Mouse (Mus musculus) forebrain, postnatal 0 days (tissue): ENCODE results near the gene Mrpl2. TPM values are rescaled to one million over a fixed set of nuclear protein-coding genes. Genes with fewer than 3 reads are reported as not detected.

Source experiments
- ATAC-seq: fragments of 200-750 bp; cut with Nextera tagmentation; 2 replicates; pipeline ENCODE4 v1.8.0; 2017; ENCODE audit warnings: mild to moderate bottlenecking, moderate library complexity
- DNase-seq: peaks from one replicate; pipeline ENCODE4 v3.0.0-alpha.2; 2015
- H3K27ac ChIP-seq: fragments of 300-500 bp; sonication (generic); 2 replicates; pipeline ENCODE4 v1.5.1; 2014; ENCODE audit warnings: low read depth, mild to moderate bottlenecking, antibody characterized with exemption, low read length, moderate library complexity, mixed read lengths
- H3K27me3 ChIP-seq: fragments of 300-500 bp; sonication (generic); 2 replicates; pipeline ENCODE4 v1.6.1; 2014; ENCODE audit warnings: mild to moderate bottlenecking, low read length, mixed read lengths; ENCODE audit not compliant: insufficient read depth
- H3K36me3 ChIP-seq: fragments of 300-500 bp; sonication (generic); 2 replicates; pipeline ENCODE4 v1.6.1; 2014; ENCODE audit warnings: mild to moderate bottlenecking, moderate library complexity; ENCODE audit not compliant: insufficient read depth
- H3K4me1 ChIP-seq: fragments of 300-500 bp; sonication (generic); 2 replicates; pipeline ENCODE4 v1.6.1; 2014; ENCODE audit warnings: antibody characterized with exemption; ENCODE audit not compliant: insufficient read depth
- H3K4me2 ChIP-seq: fragments of 300-500 bp; sonication (generic); 2 replicates; pipeline ENCODE4 v1.6.1; 2014; ENCODE audit warnings: low read depth, mild to moderate bottlenecking, moderate library complexity
- H3K4me3 ChIP-seq: fragments of 300-500 bp; sonication (generic); 2 replicates; pipeline ENCODE4 v1.5.1; 2014; ENCODE audit warnings: low read depth, low read length, mixed read lengths
- H3K9ac ChIP-seq: fragments of 300-500 bp; sonication (generic); 2 replicates; pipeline ENCODE4 v1.6.1; 2014; ENCODE audit warnings: mild to moderate bottlenecking
- H3K9me3 ChIP-seq: fragments of 300-500 bp; sonication (generic); 2 replicates; pipeline ENCODE4 v1.6.1; 2016; ENCODE audit warnings: low read length
- CTCF ChIP-seq: sonication (generic); IDR thresholded peaks from 2 replicates; pipeline ENCODE4 v1.5.1; 2016; ENCODE audit warnings: antibody characterized with exemption, control low read depth, low read depth
- WGBS: fragments of 180-500 bp; shearing (Covaris S2); extraction: QIAGEN DNeasy Blood & Tissue Kit; methylation state at CpG from one replicate; pipeline ENCODE4 v1.1.7; 2014; 5-methylcytosine and 5-hydroxymethylcytosine counted together
- polyA plus RNA-seq: library from polyadenylated mRNA; unstranded; fragments of >200 nt; fragmentation: Nextera tagmentation; extraction: Ambion mirVana; gene quantifications from 2 replicates; pipeline ENCODE4 v1.2.1, GENCODE M21; 2015
- total RNA-seq: library from RNA; depleted of rRNA; stranded (reverse); fragments of >200 nt; gene quantifications from 2 replicates; pipeline ENCODE4 v1.2.3, GENCODE M21; 2014

Mrpl2 gene
- total and polyA plus RNA-seq, 2 experiments from 2014 or later: 51.4 to 96.2 TPM

- ATAC-seq: no peak
- no peak overlapping the region for H3K4me2 ChIP-seq
These were observed 6.1 kb upstream of the Mrpl2 start for GRCm38 (mm10) chr17:46639929-46640328.

DNA sequence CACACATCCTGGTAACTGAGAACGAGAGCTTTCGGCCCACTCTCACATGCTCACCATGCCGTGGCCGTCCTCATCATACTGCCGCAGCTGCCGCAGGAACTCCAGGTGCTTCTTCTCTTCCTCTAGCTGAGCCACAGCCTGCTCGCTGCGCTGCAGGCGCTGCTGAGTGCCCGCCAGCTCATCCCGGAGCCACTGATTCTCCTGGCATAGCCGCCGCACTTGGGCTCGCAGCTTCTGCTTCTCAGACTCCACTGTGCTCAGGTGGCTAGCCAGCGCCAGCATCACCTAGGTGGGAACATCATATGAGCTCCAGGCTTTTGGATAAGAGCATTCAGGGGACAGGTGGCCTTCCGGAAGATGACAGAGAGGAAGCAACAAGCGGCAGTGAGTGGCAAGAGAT is 4.0 kb upstream of the Mrpl2 start:
- peaks cover 41% of the 10 kb centered on the region for H3K36me3 ChIP-seq
- no peak overlapping the region for H3K9ac ChIP-seq
- no peak overlapping the region for H3K4me2 ChIP-seq
- no peak for TF ChIP-seq CTCF
- ATAC-seq (no peak), DNase-seq (no peak)
- H3K4me1 ChIP-seq: peaks cover 10% of the 10 kb centered on the region
- H3K27me3 ChIP-seq: no peaks in the 10 kb centered on the region
- no peak overlapping the region for H3K27ac ChIP-seq
- H3K9me3 ChIP-seq: no peaks in the 10 kb centered on the region
- WGBS: 91% methylated on average over 17 of the region's 17 CpGs
- H3K4me3 ChIP-seq: no peak overlapping the region

More at GRCm38 (mm10) chr17:46639929-46640328, 6.1 kb upstream of the Mrpl2 start:
- Histone ChIP-seq H3K4me3 (no peak overlapping the region), H3K9me3 (no peaks in the 10 kb centered on the region), H3K27ac (no peak overlapping the region), H3K4me1 (peaks cover 14% of the 10 kb centered on the region), H3K27me3 (no peaks in the 10 kb centered on the region), H3K9ac (no peak overlapping the region), H3K36me3 (peaks cover 45% of the 10 kb centered on the region)
- 78% methylated on average over 9 of the region's 9 CpGs for WGBS
- DNase-seq: no peak
- no peak for TF ChIP-seq CTCF

DNA sequence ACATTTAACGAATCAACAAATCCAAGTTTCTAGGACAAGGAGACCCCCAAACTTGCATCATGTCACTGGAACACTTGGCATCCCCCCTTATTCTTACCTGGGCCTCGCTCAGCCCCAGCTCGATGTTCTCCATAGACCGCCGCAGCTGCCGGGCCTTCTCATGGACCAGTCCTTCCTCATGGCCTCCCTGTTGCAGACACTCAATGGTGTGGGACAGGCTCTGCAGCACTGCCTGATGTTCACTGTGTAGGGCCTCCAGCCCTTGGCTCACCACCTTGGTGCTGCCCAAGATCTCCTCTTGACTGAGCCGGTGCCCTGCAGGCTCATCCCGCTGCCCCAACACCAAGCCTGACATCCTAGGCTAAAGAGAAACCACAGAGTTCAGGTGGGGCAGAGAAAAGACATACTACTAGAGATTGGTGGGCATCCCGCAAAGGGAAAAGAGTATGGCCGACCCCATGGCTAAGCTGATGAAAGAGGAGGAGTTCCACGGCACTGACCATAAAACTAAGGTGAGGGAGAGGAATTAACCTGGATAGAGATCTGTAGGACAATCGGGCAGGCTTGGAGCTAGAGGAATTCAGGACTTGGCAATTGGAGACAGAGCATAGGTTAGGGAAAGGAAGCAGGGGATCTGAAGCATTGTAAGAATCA is 1.8 kb upstream of the Mrpl2 start:
- TF ChIP-seq CTCF: no peak
- Histone ChIP-seq H3K4me3 (no peak overlapping the region), H3K9me3 (no peaks in the 10 kb centered on the region), H3K36me3 (peaks cover 34% of the 10 kb centered on the region), H3K4me1 (peaks cover 10% of the 10 kb centered on the region), H3K27me3 (no peaks in the 10 kb centered on the region), H3K9ac (no peak overlapping the region), H3K4me2 (peak overlapping the region; percentile 89; the same call in 1 of the 2 replicates), H3K27ac (no peak overlapping the region)
- DNase-seq: no peak
- WGBS: 91% methylated on average over 12 of the region's 12 CpGs
- ATAC-seq: no peak

DNA sequence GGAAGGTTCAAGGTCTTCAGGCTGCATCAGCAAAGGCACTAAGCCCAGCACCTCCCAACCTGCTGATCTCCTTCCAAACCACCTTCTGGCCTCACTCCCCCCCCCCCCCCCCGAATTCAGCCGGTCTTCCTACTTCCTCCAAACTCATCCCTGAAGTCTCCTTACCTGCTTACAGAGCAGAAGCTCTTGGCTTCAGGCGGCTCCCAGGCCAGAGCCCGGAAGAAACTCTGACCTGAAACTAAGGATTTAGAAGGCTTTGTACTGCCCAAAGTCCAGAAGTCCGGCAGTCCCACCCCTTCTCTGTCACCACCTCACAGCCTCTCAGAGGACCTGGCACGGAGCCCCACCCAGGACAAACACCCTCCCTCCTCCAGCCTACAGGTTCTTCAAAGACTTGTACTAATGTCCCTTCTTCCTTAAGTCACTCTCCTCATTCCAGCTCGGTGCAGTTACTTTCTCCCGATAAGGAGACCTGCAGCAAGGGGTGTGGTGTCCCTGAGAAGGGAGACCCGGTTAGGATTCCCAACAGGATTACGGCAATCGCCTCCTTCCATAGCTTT is 1.0 kb upstream of the Mrpl2 start:
- H3K9me3 ChIP-seq: no peaks in the 10 kb centered on the region
- H3K4me3 ChIP-seq: peak overlapping the region; percentile 75
- peak overlapping the region; percentile 89 for H3K4me2 ChIP-seq
- TF ChIP-seq CTCF: no peak
- no peak overlapping the region for H3K27ac ChIP-seq
- peak overlapping the region; percentile 59 for H3K9ac ChIP-seq
- peaks cover 14% of the 10 kb centered on the region for H3K4me1 ChIP-seq
- DNase-seq: no peak
- no peaks in the 10 kb centered on the region for H3K27me3 ChIP-seq
- 8% methylated on average over 10 of the region's 11 CpGs for WGBS
- H3K36me3 ChIP-seq: peaks cover 27% of the 10 kb centered on the region
- no peak for ATAC-seq

- no peak for TF ChIP-seq CTCF
- ATAC-seq (peak; percentile 21; the same call in 1 of the 2 replicates), DNase-seq (no peak)
- Histone ChIP-seq H3K27ac (peak overlapping the region; percentile 88), H3K27me3 (no peaks in the 10 kb centered on the region), H3K36me3 (peaks cover 14% of the 10 kb centered on the region), H3K4me2 (peak overlapping the region; percentile 94), H3K9ac (peak overlapping the region; percentile 83), H3K4me1 (peaks cover 20% of the 10 kb centered on the region), H3K9me3 (no peaks in the 10 kb centered on the region), H3K4me3 (peak overlapping the region; percentile 75)
- WGBS: 0% methylated on average over 19 of the region's 19 CpGs
These were observed 263 bp downstream of the Mrpl2 start for GRCm38 (mm10) chr17:46646322-46646662.

- no peak overlapping the region for H3K27ac ChIP-seq
- H3K36me3 ChIP-seq: peaks cover 6% of the 10 kb centered on the region
- H3K27me3 ChIP-seq: no peaks in the 10 kb centered on the region
- H3K4me1 ChIP-seq: peaks cover 29% of the 10 kb centered on the region
- no peak overlapping the region for H3K4me3 ChIP-seq
- no peak for ATAC-seq
- DNase-seq: no peak
- TF ChIP-seq CTCF: no peak
- no peak overlapping the region for H3K4me2 ChIP-seq
- 91% methylated on average over 7 of the region's 7 CpGs for WGBS
- H3K9me3 ChIP-seq: no peaks in the 10 kb centered on the region
- 0 out of 2 replicates have a peak overlapping the region, but pooled peaks have one; percentile 83 for H3K9ac ChIP-seq
These were observed 1.2 kb downstream of the Mrpl2 start for GRCm38 (mm10) chr17:46647279-46647678.

DNA sequence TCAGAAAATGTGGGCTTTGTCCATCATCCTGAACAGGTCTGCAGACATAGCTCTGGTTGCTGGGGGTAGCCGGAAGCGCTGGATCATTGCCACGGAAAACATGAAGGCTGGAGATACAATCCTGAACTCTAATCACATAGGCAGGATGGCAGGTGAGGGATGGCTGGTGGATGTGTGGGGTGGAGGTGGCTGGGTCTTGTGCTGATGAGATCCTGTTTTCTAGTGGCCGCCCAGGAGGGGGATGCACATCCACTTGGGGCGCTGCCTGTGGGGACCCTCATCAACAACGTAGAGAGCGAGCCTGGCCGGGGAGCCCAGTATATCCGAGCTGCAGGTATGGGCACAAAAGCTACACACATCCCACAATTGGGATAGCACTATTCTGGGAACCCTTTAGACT is 2.4 kb downstream of the Mrpl2 start:
- H3K27me3 ChIP-seq: no peaks in the 10 kb centered on the region
- peaks cover 13% of the 10 kb centered on the region for H3K36me3 ChIP-seq
- no peak overlapping the region for H3K9ac ChIP-seq
- ATAC-seq (no peak), DNase-seq (no peak)
- H3K4me3 ChIP-seq: no peak overlapping the region
- H3K4me1 ChIP-seq: peaks cover 29% of the 10 kb centered on the region
- H3K27ac ChIP-seq: no peak overlapping the region
- H3K9me3 ChIP-seq: no peaks in the 10 kb centered on the region
- H3K4me2 ChIP-seq: no peak overlapping the region
- WGBS: 91% methylated on average over 9 of the region's 9 CpGs
- TF ChIP-seq CTCF: no peak
